Mouse (Mus musculus) olfactory bulb, adult 2 months (tissue): Measurements from ENCODE around the gene Sp140.
"Not testable (repeated sequence)": the region's sequence is repeated elsewhere in the genome, so short reads cannot be mapped to it uniquely, and the experiment has no call there.

ENCODE experiments used
- CTCF ChIP-seq: fragments of 200-500 bp; IDR thresholded peaks from 2 replicates; pipeline ENCODE4 v1.5.1; 2012; ENCODE audit warnings: low read depth, mild to moderate bottlenecking, low read length, moderate library complexity; ENCODE audit not compliant: insufficient read depth
- POLR2A ChIP-seq: fragments of 200-500 bp; IDR thresholded peaks from 2 replicates; pipeline ENCODE4 v1.6.1; 2012; ENCODE audit warnings: mild to moderate bottlenecking, low read depth, low read length, moderate library complexity; ENCODE audit not compliant: insufficient read depth

GRCm38 (mm10) chr1:85604341-85604740 lies 4.2 kb downstream of the Sp140 start:
- not testable (repeated sequence) for TF ChIP-seq CTCF, POLR2A
